ENCODE assay signal across 20 mouse cellular contexts in genomic region chr12:33434758-33435157, GRCm38 (mm10). TPM values are rescaled to one million over a fixed set of nuclear protein-coding genes. Genes with fewer than 3 reads are reported as not detected.
DNase-seq lines count a peak whose midpoint lies in the region; ATAC-seq and TF ChIP-seq lines count a peak whose summit lies in the region.
"Had no signal": no experiment of that assay in that cellular context is flagged by ENCODE, and none has a peak within 500 bp of the region (broad histone marks: within the 10 kb centered on the region; RNA-seq: fewer than 3 reads in every experiment).

No protein-coding gene starts in this region.

- H3K9ac ChIP-seq in intestine, postnatal 0 days (ENCODE audit: low read depth, low read length) = no peak overlapping the region
- H3K9ac ChIP-seq in intestine, embryonic 15.5 days = no peak overlapping the region
- no peak overlapping the region for H3K9ac ChIP-seq in stomach, postnatal 0 days (ENCODE audit: low read length)
- H3K9ac ChIP-seq: embryonic facial prominence, embryonic 12.5 days; forebrain, embryonic 15.5 days; midbrain, embryonic 12.5 days; neural tube, embryonic 13.5 days had no signal

- TF ChIP-seq EP300 in stomach, postnatal 0 days (optimal IDR thresholded peaks at IDR 0.05) = no peak

- no peaks in the 10 kb centered on the region for H3K9me3 ChIP-seq in intestine, postnatal 0 days (ENCODE audit: control insufficient read depth)
- no peaks in the 10 kb centered on the region for H3K9me3 ChIP-seq in intestine, embryonic 15.5 days
- no peaks in the 10 kb centered on the region for H3K9me3 ChIP-seq in stomach, postnatal 0 days (ENCODE audit: control insufficient read depth, low read length)
- H3K9me3 ChIP-seq: embryonic facial prominence, embryonic 12.5 days; forebrain, embryonic 15.5 days; midbrain, embryonic 12.5 days; neural tube, embryonic 13.5 days had no signal

- 98% methylated on average over 4 of the region's 4 CpGs for WGBS in intestine, postnatal 0 days
- WGBS in intestine, embryonic 15.5 days = 97% methylated on average over 4 of the region's 4 CpGs
- 97% methylated on average over 4 of the region's 4 CpGs for WGBS in stomach, postnatal 0 days

- no peak overlapping the region for H3K4me2 ChIP-seq in intestine, postnatal 0 days (replicated peaks; ENCODE audit: low read depth)
- no peak overlapping the region for H3K4me2 ChIP-seq in intestine, embryonic 15.5 days (replicated peaks)
- no peak overlapping the region for H3K4me2 ChIP-seq in stomach, postnatal 0 days (replicated peaks; ENCODE audit: low read depth)
- H3K4me2 ChIP-seq: embryonic facial prominence, embryonic 12.5 days; forebrain, embryonic 15.5 days; midbrain, embryonic 12.5 days; neural tube, embryonic 13.5 days had no signal

- 0 out of 2 replicates have a peak, but pooled peaks cover 4% of the 10 kb centered on the region for H3K4me1 ChIP-seq in intestine, postnatal 0 days (replicated peaks; ENCODE audit: control insufficient read depth, insufficient read depth, low read length)
- peaks cover 4% of the 10 kb centered on the region for H3K4me1 ChIP-seq in intestine, embryonic 15.5 days (replicated peaks)
- H3K4me1 ChIP-seq in bone marrow macrophage, adult 2 months (ENCODE audit: control insufficient read depth, insufficient read depth, low read length) = no peaks in the 10 kb centered on the region; the same call in 1 of the 2 replicates
- no peaks in the 10 kb centered on the region for H3K4me1 ChIP-seq in stomach, postnatal 0 days (replicated peaks; ENCODE audit: control insufficient read depth, insufficient read depth)

- intact Hi-C loops in left cerebral cortex, postnatal 14 days (cut with DNase I) = no loop called here

- ATAC-seq in intestine, postnatal 0 days = no peak
- no peak for ATAC-seq in intestine, embryonic 15.5 days
- no peak for ATAC-seq in stomach, postnatal 0 days (ENCODE audit: low FRiP score, low TSS enrichment)
- ATAC-seq: forebrain, embryonic 15.5 days had no signal

- no peaks in the 10 kb centered on the region for H3K27me3 ChIP-seq in intestine, postnatal 0 days (replicated peaks; ENCODE audit: control insufficient read depth, insufficient read depth, low read length)
- no peaks in the 10 kb centered on the region for H3K27me3 ChIP-seq in intestine, embryonic 15.5 days (replicated peaks)
- H3K27me3 ChIP-seq in stomach, postnatal 0 days (ENCODE audit: control insufficient read depth, insufficient read depth, low read length) = no peaks in the 10 kb centered on the region
- H3K27me3 ChIP-seq: embryonic facial prominence, embryonic 12.5 days; forebrain, embryonic 15.5 days; midbrain, embryonic 12.5 days; neural tube, embryonic 13.5 days had no signal

- peak; percentile 45; the same call in 1 of the 2 replicates for TF ChIP-seq CTCF in intestine, postnatal 0 days (IDR thresholded peaks at IDR 0.05; ENCODE audit: low read depth)
- peak; percentile 40; the same call in 1 of the 2 replicates for TF ChIP-seq CTCF in bone marrow macrophage, adult 2 months (IDR thresholded peaks at IDR 0.05; ENCODE audit: low read depth, low read length)
- peak; percentile 44 for TF ChIP-seq CTCF in stomach, postnatal 0 days (IDR thresholded peaks at IDR 0.05; ENCODE audit: low read depth)

- DNase-seq in thymus, postnatal 0 days (ENCODE audit: low spot score) = peak; percentile 17
- no peak for DNase-seq in thymus, postnatal 14 days
- DNase-seq in stomach, postnatal 0 days (ENCODE audit: low spot score) = no peak
- no peak for DNase-seq in right cerebral cortex, adult 18-20 months
- DNase-seq in left cerebral cortex, postnatal 14 days (ENCODE audit: low spot score in 2 of 2) = no peak
- DNase-seq: adrenal gland, postnatal 25 days; cerebellum, adult 18-20 months; heart, adult 18-20 months; kidney, adult 8-10 months; layer of hippocampus, adult 9-11 months; right cerebral cortex, postnatal 4 days had no signal

- no peak overlapping the region for H3K27ac ChIP-seq in intestine, postnatal 0 days (ENCODE audit: low read depth, low read length)
- H3K27ac ChIP-seq in intestine, embryonic 15.5 days = no peak overlapping the region
- no peak overlapping the region for H3K27ac ChIP-seq in bone marrow macrophage, adult 2 months (ENCODE audit: insufficient read depth, low read depth, low read length)
- H3K27ac ChIP-seq in stomach, postnatal 0 days (replicated peaks) = no peak overlapping the region
- H3K27ac ChIP-seq: embryonic facial prominence, embryonic 12.5 days; forebrain, embryonic 15.5 days; midbrain, embryonic 12.5 days; neural tube, embryonic 13.5 days had no signal

- no peak for TF ChIP-seq POLR2A in bone marrow macrophage, adult 2 months (IDR thresholded peaks at IDR 0.05; ENCODE audit: borderline replicate concordance, low read depth, low read length)

- no peak overlapping the region for H3K4me3 ChIP-seq in intestine, postnatal 0 days (ENCODE audit: low read depth, low read length)
- no peak overlapping the region for H3K4me3 ChIP-seq in intestine, embryonic 15.5 days (replicated peaks)
- H3K4me3 ChIP-seq in bone marrow macrophage, adult 2 months (ENCODE audit: insufficient read depth, low read length) = no peak overlapping the region
- no peak overlapping the region for H3K4me3 ChIP-seq in stomach, postnatal 0 days (ENCODE audit: low read depth, low read length)
- H3K4me3 ChIP-seq: embryonic facial prominence, embryonic 12.5 days; forebrain, embryonic 15.5 days; midbrain, embryonic 12.5 days; neural tube, embryonic 13.5 days had no signal

- H3K36me3 ChIP-seq in intestine, postnatal 0 days (ENCODE audit: control insufficient read depth, insufficient read depth) = peaks cover 18% of the 10 kb centered on the region; the same call in 1 of the 2 replicates
- H3K36me3 ChIP-seq in intestine, embryonic 15.5 days = no peaks in the 10 kb centered on the region
- H3K36me3 ChIP-seq in stomach, postnatal 0 days (ENCODE audit: control insufficient read depth, insufficient read depth, low read length) = no peaks in the 10 kb centered on the region

RNA-seq across cellular contexts. Expression of gene Twistnb, which starts 5.3 kb away (rescaled TPM):
- 48.2 and 51.4 TPM in 2 replicates for polyA plus RNA-seq in intestine, postnatal 0 days (2015; fragmentation: Nextera tagmentation; extraction: Ambion mirVana)
- 49.9 and 51.1 TPM in 2 replicates for polyA plus RNA-seq in intestine, embryonic 15.5 days (2015; fragmentation: Nextera tagmentation; extraction: Ambion mirVana)
- polyA plus RNA-seq in thymus, postnatal 0 days (2015; fragmentation: Nextera tagmentation; extraction: Ambion mirVana) = 105 and 116 TPM in 2 replicates
- polyA plus RNA-seq in bone marrow macrophage, adult 2 months (2012; ENCODE audit: insufficient read depth, insufficient read length, missing spikeins) = 15.3 and 19.2 TPM in 2 replicates
- polyA plus RNA-seq in stomach, postnatal 0 days (2015; fragmentation: Nextera tagmentation; extraction: Ambion mirVana) = 40.9 and 44.9 TPM in 2 replicates
- 10 to 100 TPM; 10.5 to 11.4 TPM for total RNA-seq in left cerebral cortex, postnatal 14 days (2021)

RNA-seq across cellular contexts. Expression of gene Efcab10, which starts 40.1 kb away (rescaled TPM):
- polyA plus RNA-seq in intestine, postnatal 0 days (2015; fragmentation: Nextera tagmentation; extraction: Ambion mirVana) = 0.18 TPM in 1 of 2 replicates, not detected in the other
- 0.30 TPM in 1 of 2 replicates, not detected in the other for polyA plus RNA-seq in intestine, embryonic 15.5 days (2015; fragmentation: Nextera tagmentation; extraction: Ambion mirVana)
- polyA plus RNA-seq in thymus, postnatal 0 days (2015; fragmentation: Nextera tagmentation; extraction: Ambion mirVana) = 0.36 and 0.46 TPM in 2 replicates
- not detected in 2 replicates for polyA plus RNA-seq in bone marrow macrophage, adult 2 months (2012; ENCODE audit: insufficient read depth, insufficient read length, missing spikeins)
- polyA plus RNA-seq in stomach, postnatal 0 days (2015; fragmentation: Nextera tagmentation; extraction: Ambion mirVana) = 0.21 TPM in 1 of 2 replicates, not detected in the other
- total RNA-seq in left cerebral cortex, postnatal 14 days (2021) = 1 to 10 TPM; 1.1 to 1.4 TPM
- total RNA-seq: heart, adult 18-20 months; hematopoietic stem cell, adult 5-6 weeks had no signal
- polyA plus RNA-seq: limb, embryonic 14.5 days had no signal
